Mouse (Mus musculus): Measurements from ENCODE around the gene Emid1.

Emid1 gene

DNA sequence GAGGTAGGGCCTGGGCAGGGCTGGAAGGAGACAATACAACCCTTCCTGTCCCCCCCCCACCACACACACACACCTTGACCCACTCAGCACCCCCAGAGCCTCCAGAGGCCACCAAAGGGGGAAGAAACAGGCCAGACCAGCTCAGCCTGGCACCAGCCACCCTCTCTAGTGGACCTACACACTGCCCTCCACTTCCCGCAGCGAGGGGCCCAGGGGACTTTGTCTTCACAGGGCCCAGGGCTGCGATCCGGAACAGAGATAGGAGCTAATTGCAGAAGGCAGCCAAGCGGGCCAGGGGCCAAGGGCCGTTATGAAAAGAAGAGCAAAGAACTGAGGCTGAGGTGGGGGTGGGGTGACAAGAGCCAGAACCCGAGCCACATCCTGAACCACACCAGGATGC is 2.8 kb downstream of the Emid1 start:
- H3K36me3 ChIP-seq (ENCODE audit: control insufficient read depth, insufficient read depth, low read length, poor library complexity, severe bottlenecking), result no peaks in the 10 kb centered on the region
- no peaks in the 10 kb centered on the region for H3K27me3 ChIP-seq (ENCODE audit: control insufficient read depth, insufficient read depth, low read length, poor library complexity, severe bottlenecking)
- peak; percentile 44 for DNase-seq (ENCODE audit: low read depth, low spot score)

- no peaks in the 10 kb centered on the region for H3K36me3 ChIP-seq (ENCODE audit: control insufficient read depth, insufficient read depth, low read length, poor library complexity, severe bottlenecking)
- no peak for DNase-seq (ENCODE audit: low read depth, low spot score)
- no peaks in the 10 kb centered on the region for H3K27me3 ChIP-seq (ENCODE audit: control insufficient read depth, insufficient read depth, low read length, poor library complexity, severe bottlenecking)
Observed at GRCm38 (mm10) chr11:5145600-5145999, 6.5 kb downstream of the Emid1 start.

- no peak for DNase-seq (ENCODE audit: low read depth, low spot score)
- no peaks in the 10 kb centered on the region; the same call in 1 of the 2 replicates for H3K36me3 ChIP-seq (ENCODE audit: control insufficient read depth, insufficient read depth, low read length, poor library complexity, severe bottlenecking)
- H3K27me3 ChIP-seq (ENCODE audit: control insufficient read depth, insufficient read depth, low read length, poor library complexity, severe bottlenecking), result no peaks in the 10 kb centered on the region
Observed at GRCm38 (mm10) chr11:5141965-5142364, 10.1 kb downstream of the Emid1 start.

DNA sequence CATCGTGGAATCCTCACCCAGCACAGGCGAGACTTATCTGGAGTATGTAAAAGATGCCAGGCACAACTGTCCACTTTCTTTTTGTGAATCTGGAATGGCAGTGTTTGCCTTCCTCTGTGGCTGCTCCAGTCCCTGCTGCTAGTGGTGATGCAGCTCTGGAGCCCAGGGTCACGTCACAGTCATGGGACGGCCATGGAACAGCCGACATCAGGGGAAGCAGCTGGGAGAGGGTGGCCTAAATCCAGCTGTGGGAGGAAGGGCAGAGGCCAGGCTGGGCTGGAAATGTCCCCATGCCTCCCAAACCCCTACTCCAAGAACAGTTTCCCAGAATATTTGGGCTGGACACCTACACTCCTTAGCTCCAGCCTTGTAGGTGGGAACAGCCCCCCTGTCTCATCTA is 10.8 kb downstream of the Emid1 start:
- no peaks in the 10 kb centered on the region; the same call in 1 of the 2 replicates for H3K36me3 ChIP-seq (ENCODE audit: control insufficient read depth, insufficient read depth, low read length, poor library complexity, severe bottlenecking)
- H3K27me3 ChIP-seq (ENCODE audit: control insufficient read depth, insufficient read depth, low read length, poor library complexity, severe bottlenecking), result no peaks in the 10 kb centered on the region
- DNase-seq (ENCODE audit: low read depth, low spot score), result no peak

DNA sequence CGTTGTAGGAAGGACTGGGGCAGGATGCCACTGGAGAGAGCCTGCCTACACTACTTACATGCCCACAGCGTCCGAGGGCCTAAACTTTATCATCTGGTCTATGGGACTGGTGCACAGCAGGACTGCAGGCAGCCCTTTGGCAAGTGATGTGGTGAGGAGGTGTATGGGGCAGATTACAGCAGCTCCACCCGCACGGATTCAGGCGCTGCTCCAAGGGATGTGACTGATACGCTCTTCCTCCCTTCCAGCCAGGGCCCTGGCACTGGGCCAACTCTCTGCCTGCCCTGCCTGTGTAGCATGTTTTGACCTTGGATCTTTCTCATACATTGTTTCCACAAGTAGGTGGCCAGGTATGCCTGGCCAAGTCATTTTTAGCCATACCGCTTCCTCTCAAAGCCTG is 11.4 kb downstream of the Emid1 start:
- DNase-seq (ENCODE audit: low read depth, low spot score), result no peak
- Histone ChIP-seq H3K27me3 (ENCODE audit: control insufficient read depth, insufficient read depth, low read length, poor library complexity, severe bottlenecking) (no peaks in the 10 kb centered on the region), H3K36me3 (ENCODE audit: control insufficient read depth, insufficient read depth, low read length, poor library complexity, severe bottlenecking) (no peaks in the 10 kb centered on the region; the same call in none of the 2 replicates)

GRCm38 (mm10) chr11:5139372-5139771 is 12.7 kb downstream of the Emid1 start:
- Histone ChIP-seq H3K36me3 (ENCODE audit: control insufficient read depth, insufficient read depth, low read length, poor library complexity, severe bottlenecking) (no peaks in the 10 kb centered on the region; the same call in none of the 2 replicates), H3K27me3 (ENCODE audit: control insufficient read depth, insufficient read depth, low read length, poor library complexity, severe bottlenecking) (no peaks in the 10 kb centered on the region)
- no peak for DNase-seq (ENCODE audit: low read depth, low spot score)

DNA sequence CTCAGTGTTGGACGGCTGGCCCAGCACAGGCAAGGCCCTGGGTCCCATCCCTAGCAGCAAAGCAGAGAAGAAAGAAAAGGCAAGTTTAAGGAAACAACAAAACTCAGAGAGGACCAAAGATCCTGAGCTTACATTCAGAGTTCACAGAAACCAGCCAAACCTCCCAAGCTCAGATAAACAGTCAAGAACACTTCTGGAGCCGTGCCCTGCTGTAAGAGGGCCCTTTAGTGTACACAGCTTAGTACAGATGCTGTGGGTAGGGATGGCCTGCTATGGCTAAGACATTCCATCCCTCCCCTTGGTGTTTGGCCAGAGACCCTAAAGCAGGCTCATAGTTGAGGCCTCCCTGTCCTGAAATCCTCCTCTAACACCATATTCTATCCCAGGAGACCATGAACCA is 13.4 kb downstream of the Emid1 start:
- no peaks in the 10 kb centered on the region for H3K27me3 ChIP-seq (ENCODE audit: control insufficient read depth, insufficient read depth, low read length, poor library complexity, severe bottlenecking)

GRCm38 (mm10) chr11:5135914-5136313 is 16.1 kb downstream of the Emid1 start:
- H3K36me3 ChIP-seq (ENCODE audit: control insufficient read depth, insufficient read depth, low read length, poor library complexity, severe bottlenecking), result peaks cover 2% of the 10 kb centered on the region
- no peak for DNase-seq (ENCODE audit: low read depth, low spot score)
- no peaks in the 10 kb centered on the region for H3K27me3 ChIP-seq (ENCODE audit: control insufficient read depth, insufficient read depth, low read length, poor library complexity, severe bottlenecking)

More for the DNA sequence above, 13.4 kb downstream of the Emid1 start:
- H3K36me3 ChIP-seq (ENCODE audit: control insufficient read depth, insufficient read depth, low read length, poor library complexity, severe bottlenecking), result no peaks in the 10 kb centered on the region; the same call in none of the 2 replicates
- DNase-seq (ENCODE audit: low read depth, low spot score), result no peak

GRCm38 (mm10) chr11:5132751-5133150 is 19.3 kb downstream of the Emid1 start:
- Histone ChIP-seq H3K27me3 (ENCODE audit: control insufficient read depth, insufficient read depth, low read length, poor library complexity, severe bottlenecking) (no peaks in the 10 kb centered on the region), H3K36me3 (ENCODE audit: control insufficient read depth, insufficient read depth, low read length, poor library complexity, severe bottlenecking) (peaks cover 10% of the 10 kb centered on the region)
- no peak for DNase-seq (ENCODE audit: low read depth, low spot score)

GRCm38 (mm10) chr11:5130111-5130665 is 21.9 kb downstream of the Emid1 start:
- no peak for DNase-seq (ENCODE audit: low read depth, low spot score)
- Histone ChIP-seq H3K27me3 (ENCODE audit: control insufficient read depth, insufficient read depth, low read length, poor library complexity, severe bottlenecking) (no peaks in the 10 kb centered on the region), H3K36me3 (ENCODE audit: control insufficient read depth, insufficient read depth, low read length, poor library complexity, severe bottlenecking) (peaks cover 12% of the 10 kb centered on the region)

DNA sequence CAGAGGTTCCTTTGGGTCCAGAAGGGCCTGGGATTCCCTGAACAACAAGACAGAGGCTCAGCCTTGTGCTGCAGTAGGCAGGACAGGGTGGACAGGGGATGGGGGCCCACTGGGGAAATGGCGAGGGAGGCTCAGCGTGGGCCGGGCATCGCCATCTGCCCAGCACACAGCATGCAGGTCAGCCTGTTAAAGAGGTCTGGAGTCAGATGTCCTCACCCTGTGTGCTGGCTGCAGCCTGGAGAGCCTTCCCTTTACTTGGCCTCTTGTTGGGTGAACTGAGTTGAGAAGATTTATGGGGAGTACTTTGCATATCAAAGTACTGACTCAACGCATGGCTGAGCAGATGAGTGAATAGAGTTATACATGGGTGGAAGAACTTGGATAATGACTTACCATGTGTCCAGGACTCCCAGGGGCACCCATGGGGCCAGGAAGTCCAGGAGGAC is 23.0 kb downstream of the Emid1 start:
- DNase-seq (ENCODE audit: low read depth, low spot score), result no peak
- Histone ChIP-seq H3K27me3 (ENCODE audit: control insufficient read depth, insufficient read depth, low read length, poor library complexity, severe bottlenecking) (no peaks in the 10 kb centered on the region), H3K36me3 (ENCODE audit: control insufficient read depth, insufficient read depth, low read length, poor library complexity, severe bottlenecking) (peaks cover 12% of the 10 kb centered on the region)

DNA sequence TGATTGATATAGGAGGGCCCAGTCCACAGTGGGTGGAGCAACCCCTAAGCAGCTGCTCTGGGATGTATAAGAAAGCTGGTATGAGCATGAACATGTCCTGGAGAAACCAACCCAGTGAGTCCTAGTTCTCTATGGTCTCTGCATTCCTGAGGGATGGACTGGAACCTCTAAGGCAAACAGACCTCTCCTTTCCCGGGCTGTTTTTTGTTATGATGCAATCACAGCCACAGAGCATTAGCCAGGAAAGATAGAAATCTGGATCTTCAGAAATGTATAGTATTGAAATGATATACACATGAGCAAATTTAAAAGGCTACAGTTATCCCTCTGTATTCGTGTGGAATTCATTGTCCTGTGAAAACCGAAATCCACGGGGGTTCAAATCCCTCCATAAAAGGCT is 26.3 kb downstream of the Emid1 start:
- Histone ChIP-seq H3K27me3 (ENCODE audit: control insufficient read depth, insufficient read depth, low read length, poor library complexity, severe bottlenecking) (no peaks in the 10 kb centered on the region), H3K36me3 (ENCODE audit: control insufficient read depth, insufficient read depth, low read length, poor library complexity, severe bottlenecking) (peaks cover 10% of the 10 kb centered on the region)
- DNase-seq (ENCODE audit: low read depth, low spot score), result no peak

DNA sequence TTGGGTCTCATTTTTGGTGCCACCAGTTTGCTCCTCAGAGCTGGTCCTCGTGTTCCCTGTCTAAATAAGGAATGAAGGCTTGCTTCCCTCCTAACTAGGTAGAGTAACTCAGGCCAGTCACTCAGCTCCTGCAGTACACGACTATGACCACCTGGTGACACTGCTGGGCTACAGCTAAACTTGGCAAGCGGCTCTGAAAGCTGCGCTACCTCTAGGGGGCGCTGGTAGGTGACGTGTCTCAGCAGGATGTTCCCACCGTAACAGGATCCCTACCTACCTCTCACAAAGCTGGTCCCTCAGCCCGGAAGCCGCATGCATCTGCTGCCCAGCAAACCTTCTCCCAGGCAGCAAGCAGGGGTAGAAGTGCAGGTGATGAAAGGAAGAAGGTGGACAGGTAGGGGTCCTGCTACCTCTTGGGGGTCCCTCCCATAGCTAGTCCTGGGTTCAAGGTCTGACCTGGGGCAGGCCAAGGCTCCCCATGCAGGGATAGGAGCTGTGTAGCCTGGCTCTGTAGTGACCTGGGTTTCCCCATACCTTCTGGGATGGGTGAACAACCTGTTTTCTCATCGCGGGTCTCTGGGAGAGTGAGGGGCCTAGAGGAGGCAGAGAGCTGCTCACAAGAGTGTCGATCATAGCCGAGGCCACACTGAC is 37.0 kb downstream of the Emid1 start:
- Histone ChIP-seq H3K27me3 (ENCODE audit: control insufficient read depth, insufficient read depth, low read length, poor library complexity, severe bottlenecking) (no peaks in the 10 kb centered on the region), H3K36me3 (ENCODE audit: control insufficient read depth, insufficient read depth, low read length, poor library complexity, severe bottlenecking) (no peaks in the 10 kb centered on the region)
- DNase-seq (ENCODE audit: low read depth, low spot score), result peak; percentile 96

GRCm38 (mm10) chr11:5113645-5114044 is 38.4 kb downstream of the Emid1 start:
- DNase-seq (ENCODE audit: low read depth, low spot score), result no peak
- no peaks in the 10 kb centered on the region for H3K27me3 ChIP-seq (ENCODE audit: control insufficient read depth, insufficient read depth, low read length, poor library complexity, severe bottlenecking)
- no peaks in the 10 kb centered on the region for H3K36me3 ChIP-seq (ENCODE audit: control insufficient read depth, insufficient read depth, low read length, poor library complexity, severe bottlenecking)

DNA sequence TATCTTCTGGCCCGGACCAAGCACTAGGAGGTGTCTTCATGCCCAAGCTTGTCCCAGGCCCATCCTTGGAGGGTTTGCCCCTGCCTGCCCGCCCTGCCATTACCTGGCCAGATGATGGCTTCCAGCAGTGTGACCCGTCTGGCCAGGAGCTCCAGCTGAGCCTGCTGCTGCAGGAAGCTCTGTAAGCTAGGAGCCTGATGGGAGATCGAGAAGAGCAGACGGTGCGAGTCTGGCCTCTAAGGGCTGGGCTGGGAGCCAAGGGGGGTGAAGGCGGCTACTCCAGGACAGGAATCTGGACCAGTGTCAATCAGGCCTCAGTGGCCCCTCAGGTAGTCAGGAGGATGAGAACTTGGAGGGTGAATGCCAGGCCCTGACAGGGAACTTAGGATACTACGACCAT is 42.6 kb downstream of the Emid1 start:
- H3K36me3 ChIP-seq (ENCODE audit: control insufficient read depth, insufficient read depth, low read length, poor library complexity, severe bottlenecking), result no peaks in the 10 kb centered on the region; the same call in 1 of the 2 replicates
- no peak for DNase-seq (ENCODE audit: low read depth, low spot score)

More for the DNA sequence above, 42.6 kb downstream of the Emid1 start:
- H3K27me3 ChIP-seq (ENCODE audit: control insufficient read depth, insufficient read depth, low read length, poor library complexity, severe bottlenecking), result no peaks in the 10 kb centered on the region
